Mouse (Mus musculus) bone marrow, adult 2 months (tissue): ENCODE measurements around the gene Lztr1. TPM values are rescaled to one million over a fixed set of nuclear protein-coding genes. Genes with fewer than 3 reads are reported as not detected.

Experiments used
- H3K27ac ChIP-seq: fragments of 200-500 bp; 2 replicates; pipeline ENCODE4 v1.5.1; 2012; ENCODE audit warnings: low read depth, mild to moderate bottlenecking, control low read depth, inconsistent platforms, low read length; ENCODE audit not compliant: control insufficient read depth, poor library complexity, insufficient read depth
- H3K4me1 ChIP-seq: fragments of 200-500 bp; 2 replicates; pipeline ENCODE4 v1.6.1; 2011; ENCODE audit warnings: low read length; ENCODE audit not compliant: control insufficient read depth, insufficient read depth
- H3K4me3 ChIP-seq: fragments of 200-500 bp; replicated peaks from 2 replicates; pipeline ENCODE3; 2011; ENCODE audit warnings: mild to moderate bottlenecking, low read depth, low read length, control low read depth; ENCODE audit not compliant: control insufficient read depth
- CTCF ChIP-seq: fragments of 200-500 bp; IDR thresholded peaks from 2 replicates; pipeline ENCODE4 v1.5.1; 2011; ENCODE audit warnings: low read length, control low read depth; ENCODE audit not compliant: control insufficient read depth, insufficient read depth
- POLR2A ChIP-seq: fragments of 200-500 bp; IDR thresholded peaks from 2 replicates; pipeline ENCODE4 v1.6.1; 2011; ENCODE audit warnings: low read depth, mild to moderate bottlenecking, control low read depth, low read length, borderline replicate concordance; ENCODE audit not compliant: control insufficient read depth
- WGBS: fragments of 180-500 bp; shearing (Covaris S2); methylation state at CpG from one replicate; pipeline ENCODE4 v1.1.7; 2018; 5-methylcytosine and 5-hydroxymethylcytosine counted together
- polyA plus RNA-seq: library from polyadenylated mRNA; stranded (reverse); fragments of >200 nt; gene quantifications from 2 replicates; pipeline ENCODE4 v1.2.4, GENCODE M21; 2011; ENCODE audit warnings: low replicate concordance; ENCODE audit not compliant: missing spikeins, insufficient read depth, insufficient read length

Lztr1 gene
- polyA plus RNA-seq, 1 experiment = 40.6 TPM

DNA sequence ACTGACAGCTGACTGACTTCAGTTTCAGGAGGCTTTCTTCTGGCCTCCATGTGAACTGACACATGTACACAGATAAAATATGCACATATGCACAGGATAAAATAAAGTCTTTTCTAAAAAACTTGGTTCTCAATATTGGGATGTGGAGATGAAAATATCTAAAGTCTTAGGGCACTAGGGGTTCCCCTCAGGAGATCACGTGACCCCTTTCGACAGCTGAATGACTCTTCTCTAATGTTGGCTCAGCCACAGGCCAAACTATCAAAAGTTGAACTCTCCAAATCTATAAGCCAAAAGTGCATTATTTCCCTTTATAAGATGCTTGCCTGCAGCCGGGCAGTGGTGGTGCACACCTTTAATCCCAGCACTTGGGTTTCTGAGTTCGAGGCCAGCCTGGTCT lies 47.7 kb downstream of the Lztr1 start:
- peaks cover 2% of the 10 kb centered on the region for H3K4me1 ChIP-seq
- TF ChIP-seq POLR2A (no peak), CTCF (no peak)
- H3K27ac ChIP-seq = no peak overlapping the region
- no peak overlapping the region for H3K4me3 ChIP-seq
- 77% methylated on average over 4 of the region's 4 CpGs for WGBS

DNA sequence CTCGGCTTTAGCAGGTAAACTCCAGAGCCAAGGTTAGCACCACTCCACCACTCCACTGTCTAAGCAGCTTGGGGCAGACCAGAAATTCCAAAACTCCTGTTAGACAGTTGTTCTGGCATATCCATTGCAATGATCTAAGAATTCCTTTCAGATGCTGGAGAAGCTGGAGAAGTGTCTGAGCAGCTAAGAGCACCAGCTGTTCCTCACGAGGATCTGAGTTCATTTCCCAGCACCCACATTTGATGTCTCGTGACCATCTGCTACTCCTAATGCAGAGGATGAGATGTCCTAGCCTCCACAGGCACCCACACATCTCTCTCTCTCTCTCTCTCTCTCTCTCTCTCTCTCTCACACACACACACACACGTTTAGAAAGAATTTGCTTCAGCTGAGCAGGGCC lies 48.4 kb downstream of the Lztr1 start:
- H3K4me1 ChIP-seq = peaks cover 2% of the 10 kb centered on the region
- no peak overlapping the region for H3K4me3 ChIP-seq

DNA sequence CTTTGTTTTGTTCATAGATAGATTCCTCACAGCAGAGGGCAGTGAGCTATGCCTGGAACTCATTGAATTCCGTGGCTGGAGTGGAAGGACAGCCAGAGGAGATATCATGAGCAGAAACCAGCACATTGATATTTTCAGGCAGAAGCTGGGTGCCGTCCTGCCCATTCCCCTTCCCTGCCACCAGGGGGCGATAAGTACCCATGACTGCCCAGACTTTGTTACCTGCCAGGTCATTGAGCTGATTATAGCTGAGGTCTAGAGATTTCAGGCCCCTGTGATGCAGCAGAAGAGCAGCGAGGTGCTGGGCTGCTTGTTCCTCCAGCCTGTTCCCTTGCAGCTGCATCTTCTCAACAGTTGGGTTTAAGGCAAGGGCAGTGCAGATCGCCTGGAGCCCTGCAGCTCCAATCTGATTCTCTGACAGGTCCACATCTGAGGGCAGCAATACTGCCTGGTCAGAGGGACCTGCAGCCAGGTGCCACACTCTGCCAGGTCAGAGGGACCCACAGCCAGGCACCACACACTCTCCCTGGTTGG lies 49.5 kb downstream of the Lztr1 start:
- H3K4me1 ChIP-seq = peaks cover 2% of the 10 kb centered on the region
- H3K4me3 ChIP-seq = no peak overlapping the region
- 8% methylated on average over 5 of the region's 5 CpGs for WGBS
- no peak overlapping the region for H3K27ac ChIP-seq
- TF ChIP-seq CTCF (peak; percentile 97), POLR2A (no peak)

More for the DNA sequence above, 48.4 kb downstream of the Lztr1 start:
- TF ChIP-seq POLR2A (no peak), CTCF (no peak)
- WGBS = 57% methylated on average over 4 of the region's 4 CpGs
- H3K27ac ChIP-seq = no peak overlapping the region

DNA sequence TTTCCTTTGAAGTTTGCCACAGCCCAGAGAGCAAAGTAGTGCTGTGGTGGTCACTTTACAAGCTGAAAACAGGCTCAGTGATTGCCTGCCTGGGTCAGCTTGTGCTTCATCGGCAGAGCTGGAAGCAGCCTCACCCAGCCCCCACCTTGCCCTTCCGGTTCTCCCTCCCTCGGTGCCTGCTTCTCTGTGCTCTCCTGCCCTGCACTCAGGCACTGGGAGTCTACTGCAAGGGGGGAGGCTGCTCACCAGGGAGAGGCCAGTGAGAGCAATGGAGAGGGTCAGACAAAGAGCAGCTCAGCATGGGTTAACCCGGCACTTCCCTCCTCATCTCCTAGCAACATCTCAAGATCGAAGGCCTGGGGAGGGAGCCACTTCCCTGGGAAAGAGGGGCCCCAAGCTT lies 50.3 kb downstream of the Lztr1 start:
- peaks cover 2% of the 10 kb centered on the region for H3K4me1 ChIP-seq
- TF ChIP-seq CTCF (no peak), POLR2A (no peak)
- H3K4me3 ChIP-seq = no peak overlapping the region
- no peak overlapping the region for H3K27ac ChIP-seq
- WGBS = 4% methylated on average over 5 of the region's 5 CpGs

DNA sequence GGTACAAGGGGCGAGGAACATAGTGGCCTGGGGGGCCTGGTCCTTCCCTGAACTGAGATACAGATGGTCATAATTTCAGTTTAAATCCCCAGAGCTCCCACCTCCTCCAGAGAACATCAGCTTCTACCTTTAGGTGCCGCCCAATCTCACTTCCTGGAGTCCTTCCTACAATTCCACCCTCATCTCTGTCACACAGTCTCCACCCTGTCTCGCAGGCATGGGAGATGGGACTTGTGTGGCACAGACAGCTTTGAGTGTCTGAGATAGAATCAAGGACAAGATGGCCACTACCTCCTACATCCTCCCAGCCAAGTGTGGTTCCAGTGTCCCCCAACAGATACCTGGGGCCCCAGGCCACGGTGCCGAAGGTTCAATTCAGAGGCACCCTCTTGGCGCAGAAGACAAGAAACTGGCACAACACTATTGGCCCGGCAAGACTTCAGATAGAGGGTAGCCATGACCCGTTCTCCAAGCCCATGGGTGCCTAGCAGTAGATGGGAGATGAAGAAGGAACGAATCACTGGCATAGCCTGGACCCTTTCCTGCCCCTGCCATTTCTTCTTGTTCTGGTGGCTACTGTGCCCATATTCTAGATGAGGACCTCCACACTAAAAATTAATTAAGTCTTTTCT lies 51.0 kb downstream of the Lztr1 start:
- H3K4me1 ChIP-seq = no peaks in the 10 kb centered on the region; the same call in 1 of the 2 replicates
- no peak overlapping the region for H3K4me3 ChIP-seq
- 76% methylated on average over 9 of the region's 9 CpGs for whole genome bisulfite sequencing
- TF ChIP-seq CTCF = no peak
- TF ChIP-seq POLR2A = no peak
- H3K27ac ChIP-seq = no peak overlapping the region

DNA sequence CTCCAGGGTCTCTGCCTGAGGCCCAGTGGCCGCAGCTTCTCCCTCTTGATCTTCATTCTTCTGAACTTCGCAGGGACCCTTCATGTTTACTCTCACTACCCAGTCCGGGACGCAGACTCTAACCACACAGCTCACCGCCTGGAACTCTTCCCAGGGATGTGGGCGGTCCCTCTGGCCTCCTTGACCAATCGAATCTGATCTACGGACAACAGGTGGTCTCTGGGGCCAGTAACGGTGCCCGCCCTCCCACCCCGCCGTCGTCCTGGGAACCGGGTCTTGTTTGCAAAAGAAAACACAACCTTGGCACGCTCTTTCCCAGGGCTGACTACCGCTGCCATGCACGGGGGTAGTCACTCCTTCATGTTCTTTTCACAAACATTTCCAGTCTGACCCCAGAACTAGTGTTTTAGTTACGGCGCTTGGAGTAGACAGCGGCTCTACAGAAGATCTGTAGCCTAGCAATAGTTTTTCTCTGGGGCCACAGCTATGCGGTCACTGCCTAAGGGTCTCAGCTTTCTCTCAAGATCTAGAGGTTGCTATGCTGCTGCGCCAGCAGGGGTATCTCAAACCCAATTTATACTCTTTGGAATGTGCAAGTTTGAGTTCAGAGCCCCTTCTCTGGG lies 52.8 kb downstream of the Lztr1 start, which contains the start of gene Lrrc74b:
Gene Lrrc74b (minus strand): TSS at position 120 of the 623 bp plus-strand sequence.
- no peaks in the 10 kb centered on the region; the same call in 1 of the 2 replicates for H3K4me1 ChIP-seq
- H3K27ac ChIP-seq = no peak within 1 kb of the TSS
- WGBS = 8% methylated on average over 22 of the region's 22 CpGs
- no peak within 1 kb of the TSS for H3K4me3 ChIP-seq
- TF ChIP-seq POLR2A (no peak), CTCF (no peak)

DNA sequence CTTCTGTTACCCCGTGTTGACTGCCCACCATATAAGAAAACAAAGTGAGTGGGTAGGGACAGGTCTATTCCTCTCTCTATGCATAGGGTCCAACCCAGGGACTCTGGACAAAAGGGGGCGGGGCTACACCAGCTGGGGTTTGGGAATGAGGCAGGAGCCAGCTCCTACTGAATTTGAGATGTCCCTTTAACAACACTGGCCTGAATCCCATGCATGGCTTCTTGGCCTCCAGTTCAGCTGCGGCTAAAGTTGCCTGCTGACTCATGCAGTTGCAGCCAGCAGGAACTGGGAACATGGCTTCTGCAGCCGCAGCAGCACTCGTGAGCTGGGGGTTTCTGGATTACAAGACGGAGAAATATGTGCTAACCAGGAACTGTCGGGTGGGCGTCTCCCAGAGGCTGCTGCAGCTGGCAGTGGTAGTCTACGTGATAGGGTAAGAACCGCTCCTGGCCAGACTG lies 53.3 kb downstream of the Lztr1 start, which contains the start of gene P2rx6:
Gene P2rx6 (plus strand): TSS at position 135 of the 458 bp plus-strand sequence.
- TF ChIP-seq POLR2A (no peak), CTCF (no peak)
- 3% methylated on average over 10 of the region's 10 CpGs for WGBS
- Histone ChIP-seq H3K4me1 (no peaks in the 10 kb centered on the region; the same call in 1 of the 2 replicates), H3K27ac (no peak within 1 kb of the TSS), H3K4me3 (no peak within 1 kb of the TSS)

DNA sequence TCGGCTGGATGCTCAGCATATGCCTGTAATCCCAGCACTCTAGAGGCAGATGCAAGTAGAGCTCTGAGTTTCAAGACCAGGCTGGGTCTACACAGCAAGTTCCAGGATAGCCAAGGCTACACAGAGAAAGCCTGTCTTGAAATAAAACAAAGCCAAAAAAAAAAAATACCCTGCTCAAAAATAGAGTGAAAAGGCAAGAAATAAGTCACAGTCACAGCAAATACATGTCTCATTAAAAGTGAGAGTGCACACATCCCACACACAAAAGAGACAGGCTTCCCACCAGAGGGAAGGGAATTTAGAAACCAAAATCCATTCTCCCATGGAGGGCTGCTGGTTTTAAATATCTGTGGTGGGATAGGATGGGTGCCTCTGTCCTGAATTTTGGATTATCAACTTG lies 55.1 kb downstream of the Lztr1 start:
- TF ChIP-seq CTCF (no peak), POLR2A (no peak)
- Histone ChIP-seq H3K27ac (no peak overlapping the region), H3K4me3 (no peak overlapping the region), H3K4me1 (no peaks in the 10 kb centered on the region; the same call in 1 of the 2 replicates)
- 62% methylated on average over 1 of the region's 1 CpGs for whole genome bisulfite sequencing

DNA sequence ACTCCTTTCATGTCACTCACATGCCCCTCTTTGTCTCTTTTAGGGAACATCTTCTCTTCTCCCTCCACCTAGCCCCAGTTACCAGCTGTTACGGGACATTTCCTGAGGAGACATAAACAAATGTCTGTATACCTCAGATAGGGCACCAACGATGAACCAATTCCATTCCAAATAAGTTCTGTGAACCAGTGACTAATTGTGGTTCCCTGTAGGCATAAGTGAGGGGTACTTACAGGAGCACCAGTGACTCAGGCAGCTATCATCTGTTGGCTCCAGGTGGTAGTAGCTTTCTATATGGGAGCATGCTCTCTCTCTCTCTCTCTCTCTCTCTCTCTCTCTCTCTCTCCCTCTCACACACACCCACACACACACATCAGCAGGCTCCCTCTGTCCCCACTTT lies 55.7 kb downstream of the Lztr1 start:
- WGBS = 49% methylated on average over 2 of the region's 2 CpGs
- H3K4me3 ChIP-seq = no peak overlapping the region
- TF ChIP-seq POLR2A = no peak
- TF ChIP-seq CTCF = no peak
- no peaks in the 10 kb centered on the region for H3K4me1 ChIP-seq
- no peak overlapping the region for H3K27ac ChIP-seq
